Mouse (Mus musculus) liver, embryonic 11.5 days (tissue): Measurements from ENCODE around the gene Rbm10. TPM values are rescaled to one million over a fixed set of nuclear protein-coding genes. Genes with fewer than 3 reads are reported as not detected.

ENCODE experiments used
- ATAC-seq: fragments of 200-750 bp; cut with Nextera tagmentation; replicated peaks from 2 replicates; pipeline ENCODE4 v1.8.0; 2017; ENCODE audit warnings: moderate number of reproducible peaks, mild to moderate bottlenecking, moderate TSS enrichment, moderate library complexity; ENCODE audit not compliant: low FRiP score
- DNase-seq: peaks from one replicate; pipeline ENCODE4 v3.0.0-alpha.2; 2017; ENCODE audit warnings: low spot score
- H3K27ac ChIP-seq: fragments of 300-500 bp; sonication (generic); 2 replicates; pipeline ENCODE4 v1.5.1; 2014; ENCODE audit warnings: mild to moderate bottlenecking, low read depth, low read length, control low read depth
- H3K27me3 ChIP-seq: fragments of 300-500 bp; sonication (generic); replicated peaks from 2 replicates; pipeline ENCODE4 v1.6.1; 2014; ENCODE audit warnings: low read length, mixed read lengths; ENCODE audit not compliant: control insufficient read depth, insufficient read depth
- H3K36me3 ChIP-seq: fragments of 300-500 bp; sonication (generic); 2 replicates; pipeline ENCODE4 v1.6.1; 2014; ENCODE audit warnings: mild to moderate bottlenecking, low read length, moderate library complexity, mixed read lengths; ENCODE audit not compliant: control insufficient read depth, insufficient read depth
- H3K4me1 ChIP-seq: fragments of 300-500 bp; sonication (generic); replicated peaks from 2 replicates; pipeline ENCODE4 v1.6.1; 2014; ENCODE audit warnings: low read length, mixed read lengths; ENCODE audit not compliant: control insufficient read depth, insufficient read depth
- H3K4me2 ChIP-seq: fragments of 300-500 bp; sonication (generic); 2 replicates; pipeline ENCODE4 v1.6.1; 2014; ENCODE audit warnings: mild to moderate bottlenecking, control low read depth, moderate library complexity
- H3K4me3 ChIP-seq: fragments of 300-500 bp; sonication (generic); 2 replicates; pipeline ENCODE4 v1.5.1; 2014; ENCODE audit warnings: low read depth, low read length, control low read depth
- H3K9ac ChIP-seq: fragments of 300-500 bp; sonication (generic); 2 replicates; pipeline ENCODE4 v1.6.1; 2014; ENCODE audit warnings: low read depth, low read length, control low read depth
- H3K9me3 ChIP-seq: fragments of 300-500 bp; sonication (generic); 2 replicates; pipeline ENCODE4 v1.6.1; 2016; ENCODE audit warnings: low read length, inconsistent platforms, mixed read lengths; ENCODE audit not compliant: control insufficient read depth
- WGBS: fragments of 180-500 bp; shearing (Covaris S2); extraction: QIAGEN DNeasy Blood & Tissue Kit; methylation state at CpG from one replicate; pipeline ENCODE4 v1.1.7; 2014; 5-methylcytosine and 5-hydroxymethylcytosine counted together
- polyA plus RNA-seq: library from polyadenylated mRNA; unstranded; fragments of >200 nt; fragmentation: Nextera tagmentation; extraction: Ambion mirVana; gene quantifications from 2 replicates; pipeline ENCODE4 v1.2.1, GENCODE M21; 2014

Gene Rbm10
- 65.5 and 67.3 TPM in 2 replicates for polyA plus RNA-seq

DNA sequence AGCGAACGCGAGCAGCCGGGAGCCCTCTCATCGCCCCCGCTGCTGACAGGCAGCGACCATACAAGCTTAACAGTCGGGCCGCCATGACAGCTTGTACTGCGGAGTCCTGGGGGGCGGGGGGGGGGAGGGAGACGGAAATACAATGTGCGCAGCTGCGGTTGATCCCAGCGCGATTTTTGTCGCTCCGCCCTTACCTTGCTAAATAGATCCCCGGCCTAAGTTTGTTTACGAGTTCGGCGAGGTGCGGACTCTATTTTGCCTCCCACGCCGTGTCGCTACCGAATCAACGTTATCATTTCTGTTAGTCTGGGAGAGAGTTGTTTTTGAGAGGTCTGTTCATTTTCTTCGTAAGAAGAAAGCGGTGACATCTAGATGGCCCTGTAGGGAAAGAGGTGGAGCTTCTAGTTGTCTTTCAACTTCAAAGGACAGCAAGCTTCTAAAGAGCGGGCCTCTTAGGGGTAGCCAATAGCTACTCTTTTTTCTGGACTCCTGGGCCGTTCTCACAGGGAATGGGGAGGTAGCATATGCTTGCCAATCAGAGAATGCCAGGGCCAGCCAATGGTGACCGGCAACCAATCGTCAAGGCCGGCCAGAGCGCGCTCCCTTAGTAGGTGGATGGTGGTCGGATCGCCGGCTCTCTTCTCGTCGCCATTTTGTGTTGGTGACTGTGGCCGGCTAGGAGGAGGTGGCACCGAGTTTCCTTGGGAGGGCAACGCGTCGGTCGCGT, at the start of gene Rbm10, which contains the start of gene Ndufb11:
Rbm10 (plus strand) TSS at position 328 of the 727 bp plus-strand sequence.
Ndufb11 (minus strand) TSS at position 444 of the 727 bp plus-strand sequence.
- Histone ChIP-seq H3K4me3 (peak within 1 kb of the TSS; percentile 61), H3K27me3 (no peaks in the 10 kb centered on the region), H3K36me3 (peaks cover 4% of the 10 kb centered on the region; the same call in 1 of the 2 replicates), H3K4me1 (peaks cover 2% of the 10 kb centered on the region; the same call in 1 of the 2 replicates), H3K27ac (peak within 1 kb of the TSS; percentile 79), H3K9me3 (no peaks in the 10 kb centered on the region), H3K4me2 (peak within 1 kb of the TSS; percentile 80), H3K9ac (peak within 1 kb of the TSS; percentile 86)
- DNase-seq (peak; percentile 72), ATAC-seq (peak; percentile 99)
- WGBS = 12% methylated on average over 45 of the region's 49 CpGs

DNA sequence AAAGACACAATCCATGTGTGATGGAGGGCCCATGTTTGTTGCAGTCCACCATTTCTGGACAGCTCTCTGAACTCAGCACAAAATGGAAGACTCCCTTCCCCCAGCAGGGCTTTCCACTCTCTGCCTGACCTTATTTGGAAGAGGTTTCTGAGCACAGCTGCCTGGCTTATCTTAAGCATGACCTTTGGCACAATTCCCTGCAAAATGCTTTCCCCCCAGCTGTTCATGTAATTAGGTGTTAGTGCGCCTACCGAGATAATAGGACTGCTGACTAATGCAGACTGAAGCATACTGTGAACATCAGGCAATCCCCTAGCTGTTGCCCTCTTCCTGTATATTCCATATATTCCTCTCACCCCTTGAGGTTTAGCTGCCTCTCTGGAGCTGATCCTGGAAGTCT, 46.3 kb upstream of the Rbm10 start:
- Histone ChIP-seq H3K27me3 (no peaks in the 10 kb centered on the region), H3K9me3 (no peaks in the 10 kb centered on the region), H3K4me2 (no peak overlapping the region), H3K36me3 (no peaks in the 10 kb centered on the region), H3K27ac (no peak overlapping the region), H3K4me1 (peaks cover 7% of the 10 kb centered on the region), H3K4me3 (no peak overlapping the region), H3K9ac (no peak overlapping the region)
- ATAC-seq = peak; percentile 85
- no peak for DNase-seq
- 36% methylated on average over 2 of the region's 2 CpGs for WGBS

GRCm38 (mm10) chrX:20572683-20573082, 44.6 kb upstream of the Rbm10 start:
- Histone ChIP-seq H3K9ac (no peak overlapping the region), H3K27me3 (no peaks in the 10 kb centered on the region), H3K4me1 (peaks cover 7% of the 10 kb centered on the region), H3K4me3 (no peak overlapping the region), H3K27ac (no peak overlapping the region), H3K9me3 (no peaks in the 10 kb centered on the region), H3K36me3 (no peaks in the 10 kb centered on the region), H3K4me2 (no peak overlapping the region)
- 42% methylated on average over 9 of the region's 9 CpGs for whole genome bisulfite sequencing
- ATAC-seq (peak; percentile 72; the same call in 1 of the 2 replicates), DNase-seq (no peak)

GRCm38 (mm10) chrX:20573927-20574326, 43.4 kb upstream of the Rbm10 start:
- H3K36me3 ChIP-seq = no peaks in the 10 kb centered on the region
- H3K27me3 ChIP-seq = no peaks in the 10 kb centered on the region
- no peaks in the 10 kb centered on the region for H3K9me3 ChIP-seq
- WGBS = 64% methylated on average over 4 of the region's 4 CpGs
- peaks cover 7% of the 10 kb centered on the region for H3K4me1 ChIP-seq
- DNase-seq = no peak
- H3K4me3 ChIP-seq = no peak overlapping the region
- ATAC-seq = no peak
- no peak overlapping the region for H3K4me2 ChIP-seq
- no peak overlapping the region for H3K27ac ChIP-seq
- H3K9ac ChIP-seq = no peak overlapping the region

- H3K4me3 ChIP-seq = no peak overlapping the region
- H3K4me1 ChIP-seq = no peaks in the 10 kb centered on the region
- H3K9me3 ChIP-seq = no peaks in the 10 kb centered on the region
- ATAC-seq = no peak
- no peak overlapping the region for H3K27ac ChIP-seq
- 19% methylated on average over 4 of the region's 4 CpGs for WGBS
- H3K4me2 ChIP-seq = no peak overlapping the region
- H3K27me3 ChIP-seq = no peaks in the 10 kb centered on the region
- H3K9ac ChIP-seq = no peak overlapping the region
- H3K36me3 ChIP-seq = no peaks in the 10 kb centered on the region
- no peak for DNase-seq
Measured at GRCm38 (mm10) chrX:20587968-20588367, 29.3 kb upstream of the Rbm10 start.

- H3K4me3 ChIP-seq = no peak overlapping the region
- 80% methylated on average over 4 of the region's 4 CpGs for WGBS
- no peaks in the 10 kb centered on the region for H3K36me3 ChIP-seq
- H3K27me3 ChIP-seq = no peaks in the 10 kb centered on the region
- no peaks in the 10 kb centered on the region for H3K4me1 ChIP-seq
- H3K9me3 ChIP-seq = no peaks in the 10 kb centered on the region
- no peak overlapping the region for H3K4me2 ChIP-seq
- ATAC-seq (no peak), DNase-seq (no peak)
- H3K27ac ChIP-seq = no peak overlapping the region
- H3K9ac ChIP-seq = no peak overlapping the region
Measured at GRCm38 (mm10) chrX:20608500-20608899, 8.8 kb upstream of the Rbm10 start.

DNA sequence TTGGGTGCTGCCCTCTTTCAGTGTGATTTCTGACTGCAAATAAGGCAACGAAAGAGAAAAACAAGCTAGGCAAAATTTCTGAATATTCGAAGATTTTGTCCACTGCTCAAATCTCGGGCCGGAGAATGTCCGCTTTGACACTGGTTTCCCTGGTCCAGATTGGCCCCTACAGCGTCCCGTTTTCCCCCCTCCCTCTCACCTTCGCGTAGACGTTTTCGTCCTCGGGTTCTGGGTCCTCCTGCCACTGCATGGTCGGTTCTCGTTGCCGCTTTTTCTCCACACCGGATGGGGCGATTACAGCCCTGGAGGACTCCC, 485 bp upstream of the Rbm10 start:
- ATAC-seq (peak; percentile 24), DNase-seq (no peak)
- Histone ChIP-seq H3K4me3 (peak overlapping the region; percentile 61), H3K36me3 (peaks cover 4% of the 10 kb centered on the region; the same call in 1 of the 2 replicates), H3K4me2 (peak overlapping the region; percentile 80), H3K27me3 (no peaks in the 10 kb centered on the region), H3K9ac (peak overlapping the region; percentile 86), H3K27ac (peak overlapping the region; percentile 79), H3K9me3 (no peaks in the 10 kb centered on the region), H3K4me1 (peaks cover 2% of the 10 kb centered on the region; the same call in 1 of the 2 replicates)
- 8% methylated on average over 17 of the region's 17 CpGs for WGBS

DNA sequence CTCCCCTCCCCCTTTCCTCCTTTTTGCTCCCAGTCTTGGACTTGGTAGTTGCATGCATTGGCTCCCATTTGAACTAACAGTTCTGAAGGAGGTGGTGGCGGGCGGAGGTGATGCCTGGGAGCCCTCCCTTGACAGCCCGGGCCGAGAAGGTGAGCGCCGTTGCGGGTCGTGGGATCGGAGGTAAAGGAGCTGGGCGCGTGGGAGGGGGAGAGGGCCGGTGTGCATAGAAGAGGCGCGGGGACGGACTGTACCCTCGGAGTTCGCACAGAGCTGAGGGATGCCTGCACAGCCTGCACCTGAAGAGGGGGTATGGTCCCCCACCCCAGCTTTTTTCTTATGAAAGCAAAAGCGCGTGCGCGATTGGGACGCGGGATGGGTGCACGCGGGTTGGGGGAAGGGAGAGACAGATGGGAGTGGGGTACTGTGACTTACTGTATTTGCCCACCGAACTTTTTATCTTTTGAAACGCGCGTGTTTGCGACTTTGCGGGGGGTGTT, 648 bp downstream of the Rbm10 start:
- peak overlapping the region; percentile 86 for H3K9ac ChIP-seq
- no peaks in the 10 kb centered on the region for H3K27me3 ChIP-seq
- peaks cover 4% of the 10 kb centered on the region; the same call in 1 of the 2 replicates for H3K36me3 ChIP-seq
- peak overlapping the region; percentile 61 for H3K4me3 ChIP-seq
- WGBS = 8% methylated on average over 31 of the region's 31 CpGs
- peak; percentile 24; the same call in 1 of the 2 replicates for ATAC-seq
- peak overlapping the region; percentile 77 for H3K4me2 ChIP-seq
- H3K4me1 ChIP-seq = peaks cover 2% of the 10 kb centered on the region; the same call in 1 of the 2 replicates
- peak overlapping the region; percentile 79 for H3K27ac ChIP-seq
- no peak for DNase-seq
- no peaks in the 10 kb centered on the region for H3K9me3 ChIP-seq

GRCm38 (mm10) chrX:20638141-20638540, 20.8 kb downstream of the Rbm10 start:
- Histone ChIP-seq H3K9me3 (no peaks in the 10 kb centered on the region), H3K36me3 (peaks cover 20% of the 10 kb centered on the region; the same call in 1 of the 2 replicates), H3K4me1 (no peaks in the 10 kb centered on the region), H3K4me3 (no peak overlapping the region), H3K27ac (no peak overlapping the region), H3K4me2 (no peak overlapping the region), H3K9ac (no peak overlapping the region), H3K27me3 (no peaks in the 10 kb centered on the region)
- no peak for ATAC-seq
- DNase-seq = no peak
- 89% methylated on average over 2 of the region's 2 CpGs for WGBS
